Mouse (Mus musculus) retina, adult 2 months (tissue): ENCODE results near the gene Rybp.

Experiments
- DNase-seq: peaks from one replicate; pipeline ENCODE4 v3.0.0-alpha.2; 2012; ENCODE audit warnings: low read depth, low spot score

Gene Rybp

GRCm38 (mm10) chr6:100288016-100288729, 888 bp upstream of the Rybp start:
- DNase-seq, result no peak

- DNase-seq, result peak; percentile 54
These were observed 532 bp downstream of the Rybp start for GRCm38 (mm10) chr6:100286573-100287333.

DNA sequence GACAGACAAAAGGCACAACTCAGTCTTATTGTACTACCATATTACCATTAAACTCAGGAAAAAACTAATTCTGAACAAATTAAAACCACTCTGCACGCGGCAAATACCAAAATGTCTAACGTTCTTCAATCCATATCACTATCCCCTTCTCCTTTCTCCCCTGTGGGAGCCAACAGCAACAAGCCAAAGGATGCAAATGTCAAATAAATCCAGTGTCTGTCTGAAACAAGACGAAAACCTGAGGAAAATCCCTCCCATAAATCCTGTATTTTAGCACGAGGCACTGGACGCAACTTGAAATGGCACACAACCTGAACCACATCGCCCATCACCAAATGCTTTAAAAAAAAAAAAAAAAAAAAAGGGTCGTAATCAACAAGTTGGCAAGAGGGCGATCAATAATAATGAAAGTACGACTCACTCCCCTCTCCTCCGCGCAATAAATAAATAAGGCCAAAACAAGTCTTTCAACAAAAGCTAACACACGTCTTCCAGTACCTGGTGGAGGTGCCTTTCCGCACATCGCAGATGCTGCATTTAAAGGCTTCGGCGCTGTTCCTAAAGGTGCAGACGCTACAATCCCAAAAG, 1.2 kb downstream of the Rybp start:
- DNase-seq, result no peak

- no peak for DNase-seq
These were observed 8.4 kb downstream of the Rybp start for GRCm38 (mm10) chr6:100278841-100279240.

GRCm38 (mm10) chr6:100276344-100276743, 10.9 kb downstream of the Rybp start:
- no peak for DNase-seq

DNA sequence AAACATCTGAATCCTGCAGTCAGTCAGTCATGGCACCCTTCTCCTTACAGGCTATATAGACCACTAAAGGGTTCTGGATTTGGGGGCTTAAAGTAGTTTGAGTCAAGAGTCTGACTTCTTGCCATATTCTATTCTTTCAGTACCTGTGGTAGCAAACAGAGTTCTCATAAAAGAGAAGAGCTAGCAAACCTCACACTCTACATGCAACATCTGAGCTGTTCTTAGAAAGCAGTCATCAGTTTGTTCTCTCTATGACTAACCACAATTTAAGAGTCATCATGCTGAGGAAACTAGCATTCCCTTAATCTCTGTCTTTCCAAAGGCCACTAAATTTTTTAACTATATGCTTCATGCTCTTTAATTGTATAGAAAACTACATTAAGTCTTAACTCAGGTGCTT, 11.6 kb downstream of the Rybp start:
- no peak for DNase-seq

GRCm38 (mm10) chr6:100273556-100273955, 13.7 kb downstream of the Rybp start:
- no peak for DNase-seq

DNA sequence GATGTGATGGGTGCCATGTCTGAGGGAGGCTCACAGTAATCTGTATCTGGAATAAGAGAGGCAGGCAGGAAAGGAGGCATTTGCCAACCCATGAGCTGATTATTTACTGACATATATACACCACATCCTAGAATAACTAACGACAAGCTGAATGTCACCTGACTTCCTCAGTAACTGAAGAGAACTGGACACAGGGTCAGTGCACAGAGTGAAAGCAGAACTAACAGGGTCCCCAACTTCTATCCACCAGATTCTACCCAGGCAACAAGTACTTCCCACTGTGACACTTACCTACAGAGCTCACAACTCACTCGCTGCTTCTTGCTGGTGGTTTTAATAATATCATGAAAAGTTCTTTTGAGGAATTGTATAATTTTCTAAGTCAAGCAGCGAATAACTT, 15.3 kb downstream of the Rybp start:
- DNase-seq, result no peak

GRCm38 (mm10) chr6:100270765-100271164, 16.5 kb downstream of the Rybp start:
- no peak for DNase-seq

DNA sequence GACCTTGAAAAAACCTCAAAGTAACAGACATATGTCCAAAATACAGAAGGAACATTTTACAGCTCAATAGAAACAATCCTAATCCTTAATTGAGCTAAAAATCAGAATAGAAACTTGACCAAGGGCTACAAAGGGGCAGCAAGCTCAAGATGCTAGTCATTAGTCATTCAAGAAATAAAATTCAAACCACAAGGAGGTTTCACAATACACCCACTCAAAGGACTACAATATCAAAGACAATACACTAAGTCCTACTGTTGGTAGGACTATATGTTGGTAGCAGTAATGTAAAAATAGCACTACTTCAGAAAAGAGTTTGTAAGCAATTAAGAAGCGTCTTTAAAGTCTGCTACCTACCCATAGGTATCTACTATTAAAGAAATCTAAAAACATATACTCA, 27.7 kb downstream of the Rybp start:
- no peak for DNase-seq

DNA sequence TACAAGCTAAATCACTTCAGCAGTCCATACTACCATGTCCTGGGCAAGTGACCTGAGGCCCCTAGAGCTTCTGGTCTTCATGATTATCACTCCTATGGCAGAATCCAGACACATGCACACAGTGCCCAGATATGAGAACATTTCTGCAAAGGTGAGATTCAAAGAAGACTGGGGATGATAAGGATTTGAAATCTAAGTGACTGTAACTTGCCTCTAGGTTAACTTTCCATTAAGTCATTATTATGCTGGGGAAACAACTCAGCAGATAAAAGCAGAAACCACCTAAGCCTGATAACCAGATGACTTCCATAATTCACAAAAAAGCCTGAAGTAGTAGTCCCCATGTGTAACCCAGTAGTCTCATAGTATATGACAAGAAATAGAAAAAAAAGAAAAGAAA, 29.0 kb downstream of the Rybp start:
- DNase-seq, result no peak

DNA sequence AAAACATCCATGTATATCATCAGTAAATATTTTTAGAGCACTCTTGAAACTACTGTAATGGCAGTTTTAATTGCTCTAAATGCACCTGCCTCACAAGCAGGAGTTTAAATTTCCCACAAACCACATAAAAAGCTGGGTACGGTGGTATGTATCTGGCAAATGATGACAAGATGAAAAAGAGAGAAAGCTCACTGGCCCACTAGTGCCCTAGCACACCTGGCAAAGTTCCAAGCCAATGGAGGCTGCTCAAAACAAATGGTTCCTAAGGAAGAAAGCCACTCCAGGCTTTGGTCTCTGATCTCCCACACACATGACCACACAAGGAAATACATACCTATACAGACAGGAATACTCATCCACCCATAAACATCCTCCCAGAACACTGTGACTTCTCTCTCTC, 31.9 kb downstream of the Rybp start:
- no peak for DNase-seq

- DNase-seq, result no peak
These were observed 32.6 kb downstream of the Rybp start for GRCm38 (mm10) chr6:100254671-100255070.

DNA sequence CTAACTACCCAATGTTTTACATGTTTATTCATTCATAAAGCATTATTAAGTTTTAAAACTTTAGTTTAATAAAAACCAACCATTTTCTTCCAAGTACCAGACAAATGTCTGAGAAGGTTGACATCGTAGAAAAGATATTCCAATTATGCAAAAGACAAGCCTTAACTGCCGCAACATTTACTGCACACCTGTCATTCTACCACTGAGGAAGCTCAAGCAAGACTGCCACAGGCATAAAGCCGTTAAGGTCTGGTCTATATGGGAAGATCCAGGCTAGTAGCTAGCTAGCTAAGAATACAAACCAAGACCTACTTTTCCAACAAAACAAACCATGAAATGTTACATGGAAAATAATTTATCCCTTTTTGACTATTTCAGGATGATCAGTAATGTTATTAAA, 42.8 kb downstream of the Rybp start:
- DNase-seq, result no peak

DNA sequence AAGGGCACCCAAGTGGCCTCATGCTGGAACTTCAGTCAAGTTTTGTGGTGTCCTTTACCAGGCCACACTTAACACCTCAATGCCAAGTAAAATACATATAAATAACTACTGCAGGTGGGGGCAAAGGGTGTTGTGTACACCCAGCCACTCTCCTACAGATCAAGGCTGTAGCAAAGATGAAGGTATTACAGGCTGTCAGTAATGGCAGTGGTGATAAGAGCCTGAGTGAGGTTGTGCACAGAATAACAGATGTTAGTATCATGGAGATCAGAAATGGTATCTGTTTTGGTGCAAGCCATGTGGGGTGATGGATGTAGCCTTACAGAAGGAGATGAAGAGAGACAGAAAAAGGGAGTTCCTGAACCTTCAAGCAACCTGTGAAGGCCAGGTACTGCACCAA, 52.2 kb downstream of the Rybp start:
- DNase-seq, result no peak

GRCm38 (mm10) chr6:100233522-100233921, 53.8 kb downstream of the Rybp start:
- no peak for DNase-seq

DNA sequence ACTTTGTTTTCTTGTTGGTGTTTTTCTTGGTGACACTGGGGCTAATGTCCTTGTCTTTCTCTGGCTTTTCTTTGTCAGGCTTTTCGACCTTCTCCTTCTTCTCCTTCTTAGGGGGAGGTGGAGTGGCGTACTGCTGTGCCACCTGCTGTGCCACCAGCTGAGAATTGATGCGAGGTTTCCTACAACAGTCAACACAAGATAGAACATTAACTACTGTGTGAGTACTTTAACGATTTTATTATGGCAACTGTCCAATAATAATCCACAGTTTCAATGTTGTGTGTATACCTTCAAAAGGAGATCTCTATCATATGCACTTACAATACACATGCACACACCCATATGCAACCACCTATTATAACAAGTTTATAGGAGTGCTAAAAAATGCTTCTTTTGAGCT, 54.2 kb downstream of the Rybp start:
- DNase-seq, result no peak

- DNase-seq, result no peak
These were observed 61.1 kb downstream of the Rybp start for GRCm38 (mm10) chr6:100226204-100226603.

GRCm38 (mm10) chr6:100223932-100224331, 63.4 kb downstream of the Rybp start:
- no peak for DNase-seq

GRCm38 (mm10) chr6:100223435-100223834, 63.9 kb downstream of the Rybp start:
- no peak for DNase-seq

- no peak for DNase-seq
These were observed 64.4 kb downstream of the Rybp start for GRCm38 (mm10) chr6:100222927-100223326.

- DNase-seq, result no peak
These were observed 65.5 kb downstream of the Rybp start for GRCm38 (mm10) chr6:100221803-100222202.
